Comparison of ENCODE assay signal across 18 mouse cellular contexts in genomic region chr17:7924185-7924725, GRCm38 (mm10).
"Had no signal": no experiment of that assay in that cellular context is flagged by ENCODE, and none has a peak within 500 bp of the region (broad histone marks: within the 10 kb centered on the region; RNA-seq: fewer than 3 reads in every experiment).

No protein-coding gene starts in this region.

- H3K4me3 ChIP-seq: left cerebral cortex, adult 2 months; liver, embryonic 13.5 days; lung, embryonic 15.5 days; midbrain, embryonic 13.5 days; myocyte; neural tube, embryonic 13.5 days; stomach, embryonic 15.5 days had no signal

- H3K9me3 ChIP-seq: liver, embryonic 13.5 days; lung, embryonic 15.5 days; midbrain, embryonic 13.5 days; neural tube, embryonic 13.5 days; stomach, embryonic 15.5 days had no signal

- H3K27me3 ChIP-seq: liver, embryonic 13.5 days; lung, embryonic 15.5 days; midbrain, embryonic 13.5 days; neural tube, embryonic 13.5 days; stomach, embryonic 15.5 days had no signal

- H3K4me1 ChIP-seq: midbrain, embryonic 13.5 days; stomach, embryonic 15.5 days had no signal

- H3K9ac ChIP-seq: liver, embryonic 13.5 days; lung, embryonic 15.5 days; midbrain, embryonic 13.5 days; neural tube, embryonic 13.5 days; stomach, embryonic 15.5 days had no signal

- DNase-seq: kidney, adult 2 months; kidney, postnatal 36 days; layer of hippocampus, postnatal 36 days; liver, embryonic 13.5 days; retina, postnatal 1 day; right cerebral cortex, postnatal 25 days; spleen, adult 18-20 months; thymus, adult 2 months; thymus, postnatal 14 days; thymus, postnatal 4 days had no signal

- H3K36me3 ChIP-seq: liver, embryonic 13.5 days; lung, embryonic 15.5 days; midbrain, embryonic 13.5 days; neural tube, embryonic 13.5 days; stomach, embryonic 15.5 days had no signal

- H3K27ac ChIP-seq: left cerebral cortex, adult 2 months; liver, embryonic 13.5 days; lung, embryonic 15.5 days; midbrain, embryonic 13.5 days; neural tube, embryonic 13.5 days; stomach, embryonic 15.5 days had no signal

- ATAC-seq: intestine, postnatal 0 days; midbrain, embryonic 13.5 days; midbrain, embryonic 16.5 days had no signal

- H3K4me2 ChIP-seq: liver, embryonic 13.5 days; lung, embryonic 15.5 days; midbrain, embryonic 13.5 days; neural tube, embryonic 13.5 days; stomach, embryonic 15.5 days had no signal
